Mouse (Mus musculus) bone marrow, adult 2 months (tissue): Measurements from ENCODE around the gene Fgd3. TPM values are rescaled to one million over a fixed set of nuclear protein-coding genes. Genes with fewer than 3 reads are reported as not detected.

ENCODE experiments used
- H3K27ac ChIP-seq: fragments of 200-500 bp; 2 replicates; pipeline ENCODE4 v1.5.1; 2012; ENCODE audit warnings: low read depth, mild to moderate bottlenecking, control low read depth, inconsistent platforms, low read length; ENCODE audit not compliant: control insufficient read depth, poor library complexity, insufficient read depth
- H3K4me1 ChIP-seq: fragments of 200-500 bp; 2 replicates; pipeline ENCODE4 v1.6.1; 2011; ENCODE audit warnings: low read length; ENCODE audit not compliant: control insufficient read depth, insufficient read depth
- H3K4me3 ChIP-seq: fragments of 200-500 bp; replicated peaks from 2 replicates; pipeline ENCODE3; 2011; ENCODE audit warnings: mild to moderate bottlenecking, low read depth, low read length, control low read depth; ENCODE audit not compliant: control insufficient read depth
- CTCF ChIP-seq: fragments of 200-500 bp; IDR thresholded peaks from 2 replicates; pipeline ENCODE4 v1.5.1; 2011; ENCODE audit warnings: low read length, control low read depth; ENCODE audit not compliant: control insufficient read depth, insufficient read depth
- POLR2A ChIP-seq: fragments of 200-500 bp; IDR thresholded peaks from 2 replicates; pipeline ENCODE4 v1.6.1; 2011; ENCODE audit warnings: low read depth, mild to moderate bottlenecking, control low read depth, low read length, borderline replicate concordance; ENCODE audit not compliant: control insufficient read depth
- WGBS: fragments of 180-500 bp; shearing (Covaris S2); methylation state at CpG from one replicate; pipeline ENCODE4 v1.1.7; 2018; 5-methylcytosine and 5-hydroxymethylcytosine counted together
- polyA plus RNA-seq: library from polyadenylated mRNA; stranded (reverse); fragments of >200 nt; gene quantifications from 2 replicates; pipeline ENCODE4 v1.2.4, GENCODE M21; 2011; ENCODE audit warnings: low replicate concordance; ENCODE audit not compliant: missing spikeins, insufficient read depth, insufficient read length

Gene Fgd3
- polyA plus RNA-seq, 1 experiment: 31.9 TPM

DNA sequence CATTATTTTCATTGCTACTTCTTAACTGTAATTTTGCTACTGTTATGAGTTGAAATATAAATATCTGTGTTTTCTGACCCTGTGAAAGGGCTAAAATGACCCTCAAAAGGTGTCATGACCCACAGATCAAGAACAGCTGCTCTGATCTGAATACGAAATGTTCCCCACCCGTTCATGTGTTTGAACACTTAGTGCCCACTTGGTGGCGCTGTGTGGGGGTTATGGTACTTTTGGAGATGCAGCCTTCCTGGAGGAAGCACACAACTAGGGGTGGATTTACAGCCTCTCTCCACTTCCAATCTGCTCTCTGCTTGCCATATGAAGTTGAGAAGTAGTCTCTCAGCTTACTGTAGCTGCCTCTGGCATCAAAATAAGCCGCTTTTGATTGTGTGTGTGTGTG is 85.4 kb downstream of the Fgd3 start:
- peaks cover 3% of the 10 kb centered on the region for H3K4me1 ChIP-seq
- TF ChIP-seq CTCF (peak; percentile 29; the same call in 1 of the 2 replicates), POLR2A (no peak)
- no peak overlapping the region for H3K4me3 ChIP-seq
- H3K27ac ChIP-seq: no peak overlapping the region
- 94% methylated on average over 4 of the region's 4 CpGs for WGBS

GRCm38 (mm10) chr13:49233792-49234572 is 86.1 kb downstream of the Fgd3 start:
- no peak overlapping the region for H3K4me3 ChIP-seq
- 84% methylated on average over 8 of the region's 8 CpGs for WGBS
- TF ChIP-seq POLR2A (no peak), CTCF (no peak)
- peaks cover 3% of the 10 kb centered on the region for H3K4me1 ChIP-seq
- H3K27ac ChIP-seq: no peak overlapping the region

DNA sequence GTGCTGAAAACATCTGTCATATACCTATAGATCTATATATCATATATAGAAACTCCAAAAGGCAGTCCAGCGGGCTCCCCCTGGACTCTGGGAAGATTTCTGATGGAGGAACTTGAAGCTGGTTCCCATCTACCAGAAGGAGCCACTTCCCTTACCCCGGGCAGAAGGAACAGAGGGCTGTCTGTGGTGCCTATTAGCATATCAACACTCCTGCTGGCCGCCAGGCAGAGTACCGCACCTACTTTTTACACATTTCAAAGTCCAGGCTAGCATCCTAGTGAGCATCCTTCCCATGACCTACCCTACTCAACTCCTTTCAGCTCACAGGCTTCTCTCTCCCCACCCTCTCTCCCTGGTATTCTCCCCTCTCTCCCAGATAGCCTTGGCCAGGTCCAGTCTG is 94.5 kb downstream of the Fgd3 start:
- 51% methylated on average over 4 of the region's 4 CpGs for WGBS
- Histone ChIP-seq H3K4me3 (no peak overlapping the region), H3K4me1 (peaks cover 3% of the 10 kb centered on the region), H3K27ac (no peak overlapping the region)
- TF ChIP-seq POLR2A: no peak
- no peak for TF ChIP-seq CTCF

DNA sequence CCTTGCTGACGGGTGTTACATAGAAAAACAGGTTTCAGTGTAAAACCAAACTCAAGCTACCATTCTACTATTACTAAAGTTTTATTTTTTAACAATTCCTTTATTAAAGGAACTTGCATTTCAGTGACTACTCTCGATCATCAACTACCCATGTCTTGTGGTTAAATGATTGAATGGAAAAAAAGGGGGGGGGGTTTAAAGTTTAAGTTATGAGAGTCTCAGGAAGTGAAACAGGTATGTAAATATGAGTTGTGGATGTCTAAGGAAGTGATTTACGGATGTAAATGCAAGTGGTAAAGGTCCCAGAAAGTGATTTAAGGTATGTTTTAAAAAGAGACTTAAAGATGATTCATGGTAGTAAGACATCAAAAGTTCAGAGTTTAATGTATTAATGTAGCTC is 95.0 kb downstream of the Fgd3 start:
- Histone ChIP-seq H3K4me1 (peaks cover 3% of the 10 kb centered on the region), H3K4me3 (no peak overlapping the region), H3K27ac (no peak overlapping the region)
- no peak for TF ChIP-seq CTCF
- TF ChIP-seq POLR2A: no peak
- WGBS: 47% methylated on average over 3 of the region's 3 CpGs

DNA sequence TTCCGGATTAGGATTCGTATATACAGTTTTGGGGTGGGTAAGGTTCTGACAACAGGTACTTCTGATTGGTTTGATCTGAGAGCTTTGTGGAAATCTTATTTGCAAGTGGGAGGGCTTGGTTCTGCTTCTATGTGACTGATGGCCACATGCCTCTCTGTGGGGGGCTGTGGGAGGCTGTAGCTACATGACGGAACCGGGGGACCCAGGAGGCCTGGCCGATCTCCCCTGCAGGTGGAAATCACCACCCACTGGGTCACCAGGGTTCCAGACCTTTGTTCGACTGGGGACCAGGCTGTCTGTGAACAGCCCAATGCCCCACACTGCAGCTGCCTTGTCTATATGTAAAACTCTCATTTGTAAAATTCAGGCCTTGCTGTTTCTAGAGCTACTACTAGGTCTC is 95.4 kb downstream of the Fgd3 start:
- no peak overlapping the region for H3K4me3 ChIP-seq
- no peak for TF ChIP-seq CTCF
- TF ChIP-seq POLR2A: no peak
- H3K4me1 ChIP-seq: peaks cover 3% of the 10 kb centered on the region
- WGBS: 76% methylated on average over 6 of the region's 6 CpGs
- peak overlapping the region; percentile 74 for H3K27ac ChIP-seq

GRCm38 (mm10) chr13:49224314-49224713 is 95.8 kb downstream of the Fgd3 start:
- H3K4me3 ChIP-seq: no peak overlapping the region
- WGBS: 70% methylated on average over 10 of the region's 10 CpGs
- H3K27ac ChIP-seq: peak overlapping the region; percentile 55
- TF ChIP-seq POLR2A (no peak), CTCF (no peak)
- peaks cover 3% of the 10 kb centered on the region for H3K4me1 ChIP-seq

DNA sequence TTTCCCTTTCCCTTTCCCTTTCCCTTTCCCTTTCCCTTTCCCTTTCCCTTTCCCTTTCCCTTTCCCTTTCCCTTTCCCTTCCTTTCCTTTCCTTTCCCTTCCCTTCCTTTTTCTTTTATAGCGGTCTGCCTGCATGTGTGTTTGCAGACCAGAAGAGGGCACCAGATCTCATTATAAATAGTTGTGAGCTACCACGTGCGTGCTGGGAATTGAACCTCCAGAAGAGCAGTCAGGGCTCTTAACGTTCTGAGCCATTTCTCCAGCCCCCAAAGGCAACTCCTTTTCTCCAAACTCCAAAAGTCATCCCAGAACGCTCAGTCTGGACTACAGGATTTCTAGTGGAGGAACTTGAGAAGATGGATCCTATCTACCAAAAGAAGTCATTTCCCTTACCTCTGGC is 99.2 kb downstream of the Fgd3 start:
- no peak overlapping the region for H3K4me3 ChIP-seq
- peaks cover 3% of the 10 kb centered on the region for H3K4me1 ChIP-seq
- 68% methylated on average over 5 of the region's 5 CpGs for WGBS
- H3K27ac ChIP-seq: no peak overlapping the region
- TF ChIP-seq CTCF (no peak), POLR2A (no peak)

DNA sequence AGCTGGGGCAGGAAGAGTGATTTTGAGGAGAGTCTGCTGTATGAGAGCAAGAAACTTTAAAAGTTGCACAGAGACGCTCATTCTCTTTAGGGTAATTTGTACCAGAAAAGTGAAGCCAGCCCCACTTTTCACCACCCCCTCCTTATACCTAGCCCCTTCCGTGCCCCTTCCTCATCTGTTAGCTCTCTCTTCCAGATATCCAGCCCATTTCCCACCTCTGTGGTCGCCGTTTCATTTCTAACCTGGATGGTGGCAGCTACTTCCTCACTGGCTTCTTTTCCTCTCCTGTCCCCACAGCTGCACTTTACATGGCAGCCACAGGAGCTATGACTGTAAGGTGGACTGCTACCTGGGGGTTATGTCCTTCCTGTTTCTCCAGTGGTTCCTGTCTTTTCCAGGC is 100.7 kb downstream of the Fgd3 start:
- no peak overlapping the region for H3K27ac ChIP-seq
- WGBS: 57% methylated on average over 4 of the region's 4 CpGs
- no peak overlapping the region for H3K4me3 ChIP-seq
- H3K4me1 ChIP-seq: peaks cover 2% of the 10 kb centered on the region
- TF ChIP-seq POLR2A: no peak
- no peak for TF ChIP-seq CTCF

DNA sequence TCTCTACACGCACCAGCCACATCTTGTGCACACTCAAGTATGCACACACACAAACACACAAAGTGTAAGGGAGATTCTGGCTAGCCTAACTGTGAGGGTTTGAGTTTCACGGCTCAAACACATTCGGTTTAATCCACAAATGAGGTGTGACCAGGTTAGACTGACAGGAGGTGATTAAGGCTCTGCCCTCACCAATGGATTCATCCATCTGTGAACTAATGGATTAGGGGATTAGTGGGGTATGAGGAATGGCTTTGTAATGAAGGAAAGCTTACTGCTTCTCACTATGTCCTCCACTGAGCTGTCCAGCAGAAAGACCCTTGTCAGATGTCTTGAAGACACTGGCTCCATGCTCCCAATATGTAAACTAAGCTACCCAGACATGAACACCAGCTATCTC is 101.5 kb downstream of the Fgd3 start:
- H3K27ac ChIP-seq: no peak overlapping the region
- H3K4me3 ChIP-seq: no peak overlapping the region
- peaks cover 1% of the 10 kb centered on the region; the same call in 1 of the 2 replicates for H3K4me1 ChIP-seq
- WGBS: 90% methylated on average over 3 of the region's 3 CpGs
- TF ChIP-seq POLR2A (no peak), CTCF (no peak)
